Mouse (Mus musculus): ENCODE data around the gene Ren1. TPM values are rescaled to one million over a fixed set of nuclear protein-coding genes. Genes with fewer than 3 reads are reported as not detected.

Ren1 gene
- total RNA-seq, 4 experiments from 2014 or later = 0.19 TPM; not detected in 3

DNA sequence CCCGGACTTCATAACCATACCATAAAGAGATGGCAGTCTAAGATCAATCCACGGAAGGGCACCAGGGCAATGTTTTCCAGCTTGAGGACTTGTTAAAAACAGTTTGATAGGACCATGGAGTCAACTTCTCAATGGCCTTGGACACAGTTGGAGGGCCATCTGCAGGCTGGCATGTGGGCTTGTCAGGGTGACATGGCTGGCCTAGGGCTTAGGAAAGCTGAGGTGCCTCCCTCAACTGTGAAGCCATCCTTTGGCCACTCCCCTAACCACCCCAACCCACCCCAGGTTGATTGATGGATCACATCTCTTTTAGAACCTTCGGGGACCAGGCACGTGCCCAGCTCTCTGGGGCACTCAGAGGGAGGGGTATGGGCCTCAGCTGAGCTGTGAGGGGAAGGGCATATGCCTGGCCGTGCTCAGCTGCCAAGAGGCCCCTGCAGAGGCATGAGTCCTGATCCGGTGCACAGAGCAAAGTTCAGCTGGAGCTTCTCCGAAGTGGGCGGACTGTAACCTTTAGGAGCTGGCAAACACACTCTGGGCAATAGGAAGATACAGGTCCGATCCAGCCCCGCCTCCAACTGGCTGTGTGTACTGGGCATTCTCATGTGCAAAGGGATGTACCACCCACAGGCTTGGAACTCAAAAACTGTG is 25.5 kb downstream of the Ren1 start:
- DNase-seq (ENCODE audit: low spot score) = no peak

DNA sequence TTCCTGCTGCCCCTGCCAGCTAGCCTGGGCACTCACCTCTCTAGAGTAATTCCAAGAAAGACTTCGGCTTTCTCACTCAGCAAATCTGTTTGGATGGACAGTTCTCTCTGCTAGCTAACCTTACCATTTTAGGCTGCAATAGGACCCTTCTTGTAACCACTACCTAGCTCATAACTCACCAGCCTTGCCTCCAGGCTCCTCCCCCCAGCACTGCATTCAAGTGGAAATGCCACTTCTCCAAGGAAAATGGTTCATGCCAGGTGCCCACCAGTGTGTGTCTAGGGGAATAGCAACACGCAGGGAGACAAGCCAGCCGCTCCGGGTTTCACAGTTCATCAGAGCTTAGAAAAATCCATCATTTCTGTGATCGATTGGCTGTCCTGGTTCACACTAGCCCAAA is 27.2 kb downstream of the Ren1 start:
- DNase-seq (ENCODE audit: low spot score) = no peak

- DNase-seq (ENCODE audit: low spot score) = no peak
Observed at GRCm38 (mm10) chr1:133379254-133379985, 29.1 kb downstream of the Ren1 start.

- DNase-seq (ENCODE audit: low spot score) = no peak
Observed at GRCm38 (mm10) chr1:133379986-133380320, 29.6 kb downstream of the Ren1 start.

DNA sequence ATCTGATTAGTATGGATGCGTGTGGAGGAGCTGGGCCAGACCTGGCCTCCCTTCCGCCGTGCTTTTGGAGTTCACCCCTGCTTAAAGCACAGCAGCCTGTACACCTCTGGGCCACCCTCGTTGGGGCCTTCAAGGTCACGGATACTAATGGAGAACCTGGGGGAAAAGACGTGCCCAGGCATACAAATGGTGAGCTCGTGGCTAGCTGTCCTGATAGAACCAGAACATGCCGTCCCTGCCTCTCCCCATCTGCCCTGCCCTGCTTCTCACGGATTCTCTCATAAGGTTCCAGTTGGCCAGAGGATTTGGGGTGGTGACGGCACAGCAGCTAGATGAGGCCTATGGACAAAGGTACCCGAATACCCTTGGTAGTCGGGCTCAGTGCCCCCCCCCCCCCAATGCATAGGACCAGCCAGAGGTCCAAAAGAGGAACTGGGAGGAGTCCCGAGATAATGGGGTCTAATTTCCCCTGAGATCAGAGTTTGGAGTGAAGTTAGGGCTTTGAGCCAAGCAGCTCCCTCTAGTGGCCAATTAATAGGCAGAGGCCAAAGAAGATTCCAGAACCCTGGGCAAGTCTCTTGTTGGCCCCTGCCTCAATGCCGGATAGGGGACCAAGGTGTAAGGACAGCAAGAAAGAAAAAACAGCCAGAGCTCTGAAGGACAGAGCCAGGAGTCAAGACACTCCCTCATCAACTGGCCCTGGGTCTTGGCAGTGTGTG is 30.2 kb downstream of the Ren1 start:
- peak; percentile 64 for DNase-seq (ENCODE audit: low spot score)

DNA sequence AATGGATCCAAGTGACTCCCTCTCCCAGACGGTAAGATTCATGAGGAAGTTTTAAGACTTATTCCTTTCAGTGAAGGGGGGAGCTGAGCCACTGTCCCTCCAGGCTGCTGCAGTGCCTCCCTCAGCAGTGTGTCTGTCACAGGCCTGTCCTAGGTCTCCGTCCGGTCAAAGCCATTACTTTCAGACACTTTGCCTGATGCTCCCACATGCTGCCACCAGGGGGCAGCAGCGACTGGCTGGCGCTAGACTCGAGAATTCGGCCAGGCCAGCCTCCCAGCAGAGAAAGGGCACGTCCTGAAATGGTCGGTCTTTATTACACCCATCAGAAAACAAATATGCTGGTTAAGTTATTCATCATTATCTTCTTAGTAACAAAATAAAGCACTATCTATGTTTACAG is 31.7 kb downstream of the Ren1 start:
- no peak for DNase-seq (ENCODE audit: low spot score)

- DNase-seq (ENCODE audit: low spot score) = no peak
Observed at GRCm38 (mm10) chr1:133382552-133383155, 32.3 kb downstream of the Ren1 start.

DNA sequence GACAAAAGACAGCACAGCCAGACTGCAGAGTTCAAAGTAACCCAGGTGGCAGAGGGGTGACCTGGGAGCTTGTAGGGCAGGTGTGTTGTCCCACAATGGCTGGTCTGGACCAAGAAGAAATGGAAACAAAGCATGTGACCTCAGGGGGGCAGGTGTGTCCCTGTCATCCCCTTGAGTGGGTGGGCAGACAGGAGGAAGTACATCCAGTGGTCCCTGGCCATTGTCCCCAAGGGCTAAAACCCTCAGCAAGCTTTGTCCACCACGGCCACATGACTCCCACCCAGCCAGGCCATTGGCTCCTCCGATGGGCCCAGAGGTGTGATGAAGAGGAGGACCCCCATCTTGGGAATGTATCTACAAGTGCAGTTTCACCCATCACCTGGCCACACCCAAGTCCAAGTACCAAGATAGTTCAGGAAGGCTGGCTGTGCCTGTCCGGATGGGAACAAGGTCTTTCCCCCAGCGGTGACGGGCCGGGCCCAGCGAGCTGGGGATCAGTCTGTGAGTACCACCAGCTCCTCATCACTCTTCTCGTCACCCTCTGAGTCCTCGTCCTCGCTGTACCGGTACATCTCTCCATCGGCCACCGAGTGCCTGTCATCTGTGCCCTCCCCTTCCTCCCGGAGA is 33.0 kb downstream of the Ren1 start:
- DNase-seq (ENCODE audit: low spot score) = no peak

DNA sequence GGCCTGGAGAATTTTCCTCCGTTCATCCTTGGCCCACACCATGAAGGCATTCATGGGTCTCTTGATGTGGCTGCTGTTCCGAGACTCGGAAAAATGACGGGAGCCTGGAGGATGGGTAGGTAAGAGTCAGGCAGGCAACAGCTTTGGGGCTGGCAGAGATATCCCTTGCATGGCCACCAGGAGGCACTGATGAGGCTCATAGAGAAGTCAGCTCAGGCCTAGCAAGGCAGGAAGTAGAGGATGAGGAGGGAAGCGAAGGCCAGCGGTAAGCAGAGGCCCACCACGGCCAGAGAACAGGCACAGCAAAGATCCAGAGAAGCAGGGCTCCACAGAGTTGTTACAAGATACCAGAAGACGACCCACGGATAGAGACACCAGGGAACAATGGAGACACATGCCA is 35.2 kb downstream of the Ren1 start:
- DNase-seq (ENCODE audit: low spot score) = peak; percentile 68

- no peak for DNase-seq (ENCODE audit: low spot score)
Observed at GRCm38 (mm10) chr1:133386209-133386608, 35.9 kb downstream of the Ren1 start.

DNA sequence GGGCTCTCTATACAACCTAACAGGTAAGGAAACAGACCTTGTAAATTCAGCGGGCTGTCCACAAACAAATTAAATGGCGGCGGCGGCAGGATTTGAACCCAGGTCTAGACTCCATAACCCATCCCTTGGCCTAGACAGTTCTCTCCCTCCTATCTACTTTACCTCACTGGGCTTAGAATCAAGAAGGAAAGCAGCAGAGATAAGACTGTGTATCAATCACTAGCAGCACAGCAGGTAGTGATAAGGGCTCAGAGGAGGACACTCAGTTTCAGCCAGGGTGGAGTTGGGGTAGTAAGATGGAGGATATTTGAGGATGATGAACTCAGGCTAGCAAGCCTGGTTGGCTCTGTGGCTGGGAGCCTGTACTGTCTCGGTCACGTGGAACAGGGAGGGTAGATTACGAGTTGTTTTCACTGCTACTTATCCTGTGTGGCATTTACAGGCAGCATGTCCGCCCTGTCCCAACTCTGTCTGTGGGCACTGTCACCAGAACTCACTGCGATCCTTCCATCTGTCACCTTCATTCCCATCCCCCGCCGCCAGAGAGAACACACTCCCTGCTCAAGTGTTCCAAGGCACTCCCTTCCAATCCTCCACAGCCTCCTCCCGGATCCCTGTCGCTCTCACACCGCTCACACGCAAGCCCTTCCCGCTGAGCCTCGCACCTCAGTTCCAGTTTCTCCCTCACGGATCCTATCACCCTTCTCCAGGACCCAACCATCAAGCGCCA is 37.4 kb downstream of the Ren1 start:
- no peak for DNase-seq (ENCODE audit: low spot score)

GRCm38 (mm10) chr1:133394702-133395101 is 44.4 kb downstream of the Ren1 start:
- no peak for DNase-seq (ENCODE audit: low spot score)

DNA sequence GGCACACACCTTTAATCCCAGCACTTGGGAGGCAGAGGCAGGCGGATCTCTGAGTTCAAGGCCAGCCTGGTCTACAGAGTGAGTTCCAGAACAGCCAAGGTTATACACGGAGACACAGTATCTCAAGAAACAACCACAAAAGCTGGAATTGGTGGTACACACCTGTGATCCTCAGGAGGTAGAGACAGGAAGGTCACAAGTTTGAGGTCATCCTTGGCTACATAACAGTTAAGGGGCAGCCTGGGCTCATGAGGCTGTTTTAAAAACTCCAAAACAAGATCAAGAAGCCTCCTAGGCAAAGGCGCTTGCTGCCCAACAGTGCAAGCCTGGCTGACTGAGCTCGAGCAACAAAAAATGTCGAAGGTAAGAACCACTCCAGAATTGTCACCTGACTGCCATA is 46.4 kb downstream of the Ren1 start:
- DNase-seq (ENCODE audit: low spot score) = no peak

DNA sequence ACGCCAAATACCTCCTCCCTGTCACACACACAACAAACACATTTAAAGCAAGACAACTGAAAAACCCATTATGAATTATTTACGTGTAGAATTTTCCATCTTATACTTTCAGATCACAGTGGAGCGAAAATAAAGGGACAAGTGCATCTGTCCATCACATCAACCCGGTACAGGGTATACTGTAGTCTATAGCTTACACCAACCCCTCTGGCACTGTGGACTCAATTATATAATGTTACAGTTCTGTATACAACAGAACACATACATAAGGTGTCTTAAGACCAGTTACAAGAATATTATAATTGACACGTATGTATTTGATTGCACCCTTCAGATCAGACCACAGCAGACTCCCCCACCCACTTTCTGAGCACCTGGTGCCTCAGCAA is 46.8 kb downstream of the Ren1 start:
- no peak for DNase-seq (ENCODE audit: low spot score)

- DNase-seq (ENCODE audit: low spot score) = peak; percentile 50
Observed at GRCm38 (mm10) chr1:133397483-133398237, 47.4 kb downstream of the Ren1 start.

GRCm38 (mm10) chr1:133400014-133400725 is 49.9 kb downstream of the Ren1 start:
- DNase-seq (ENCODE audit: low spot score) = no peak

DNA sequence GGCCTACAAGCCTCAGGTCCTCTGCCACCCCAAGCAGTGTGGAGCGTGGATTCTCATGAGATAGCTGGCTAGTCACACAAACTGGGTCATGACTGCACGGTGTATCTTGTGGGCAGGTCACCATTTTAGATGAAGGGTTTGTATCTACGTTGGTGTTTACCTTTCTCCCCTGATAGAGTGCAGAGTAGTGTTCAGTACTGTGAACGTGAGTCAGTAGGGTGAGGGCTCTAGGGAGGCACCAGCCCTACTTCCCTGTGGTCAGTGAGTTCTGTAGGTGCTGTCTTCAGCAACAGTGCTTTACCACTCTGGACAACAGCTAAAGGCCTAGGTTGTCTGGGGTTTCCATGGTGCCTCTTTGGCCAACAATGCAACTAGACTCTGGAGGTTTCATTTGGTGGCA is 53.7 kb downstream of the Ren1 start:
- DNase-seq (ENCODE audit: low spot score) = no peak

DNA sequence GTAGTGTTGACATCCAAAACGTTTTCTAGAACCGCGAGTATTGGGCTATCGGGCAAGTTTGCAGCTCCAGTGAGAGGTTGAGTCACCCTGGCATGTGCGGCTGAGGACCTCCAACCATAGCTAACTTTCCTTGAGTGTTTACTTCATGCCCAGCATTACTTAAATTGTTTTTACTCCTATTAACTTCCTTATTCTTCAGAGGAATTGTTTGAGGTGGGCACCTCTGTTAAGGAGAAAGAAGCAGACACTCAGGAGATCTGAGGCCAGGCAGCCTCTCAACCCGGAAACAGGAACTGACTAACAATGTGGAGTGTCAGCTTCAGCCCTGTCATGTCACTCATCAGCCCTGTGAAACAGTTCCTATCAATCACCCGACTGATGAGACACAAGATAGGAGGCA is 56.3 kb downstream of the Ren1 start:
- DNase-seq (ENCODE audit: low spot score) = no peak

GRCm38 (mm10) chr1:133407436-133407835 is 57.1 kb downstream of the Ren1 start:
- DNase-seq (ENCODE audit: low spot score) = no peak

- no peak for DNase-seq (ENCODE audit: low spot score)
Observed at GRCm38 (mm10) chr1:133408321-133408720, 58.0 kb downstream of the Ren1 start.
